Mouse (Mus musculus): ENCODE results near the gene Bbip1. TPM values are rescaled to one million over a fixed set of nuclear protein-coding genes. Genes with fewer than 3 reads are reported as not detected.

The Bbip1 gene
- polyA plus RNA-seq (2014; fragmentation: Nextera tagmentation; extraction: Ambion mirVana) = 95.9 and 103 TPM in 2 replicates

GRCm38 (mm10) chr19:53943802-53944785 lies at the start of gene Bbip1, which contains the start of gene Shoc2:
Bbip1 (minus strand) TSS chr19:53944627.
Shoc2 (plus strand) TSS chr19:53944306.
- H3K4me2 ChIP-seq = peak within 1 kb of the TSS; percentile 80
- H3K4me1 ChIP-seq (replicated peaks; ENCODE audit: control insufficient read depth, insufficient read depth, low read length) = peaks cover 23% of the 10 kb centered on the region
- peak within 1 kb of the TSS; percentile 98 for H3K4me3 ChIP-seq (ENCODE audit: low read depth, low read length)
- ATAC-seq (replicated peaks; ENCODE audit: low FRiP score) = peak; percentile 88
- H3K9ac ChIP-seq (ENCODE audit: low read depth, low read length) = peak within 1 kb of the TSS; percentile 92
- H3K36me3 ChIP-seq (ENCODE audit: control insufficient read depth, insufficient read depth, low read length) = no peaks in the 10 kb centered on the region
- no peaks in the 10 kb centered on the region for H3K9me3 ChIP-seq (ENCODE audit: control insufficient read depth, low read length)
- H3K27me3 ChIP-seq (replicated peaks; ENCODE audit: control insufficient read depth, insufficient read depth, low read length) = no peaks in the 10 kb centered on the region
- H3K27ac ChIP-seq (ENCODE audit: low read depth, low read length) = peak within 1 kb of the TSS; percentile 96
- DNase-seq (ENCODE audit: low spot score) = peak; percentile 94
- under 1% methylated on average over 62 of the region's 62 CpGs for WGBS

GRCm38 (mm10) chr19:53993860-53994259 lies 49.4 kb upstream of the Bbip1 start:
- WGBS = 86% methylated on average over 3 of the region's 3 CpGs
- no peak for ATAC-seq (replicated peaks; ENCODE audit: low FRiP score)
- H3K9ac ChIP-seq (ENCODE audit: low read depth, low read length) = no peak overlapping the region
- no peak for DNase-seq (ENCODE audit: low spot score)
- no peaks in the 10 kb centered on the region for H3K9me3 ChIP-seq (ENCODE audit: control insufficient read depth, low read length)
- H3K4me2 ChIP-seq = no peak overlapping the region
- no peaks in the 10 kb centered on the region for H3K27me3 ChIP-seq (replicated peaks; ENCODE audit: control insufficient read depth, insufficient read depth, low read length)
- H3K36me3 ChIP-seq (ENCODE audit: control insufficient read depth, insufficient read depth, low read length) = 0 out of 2 replicates have a peak, but pooled peaks cover 4% of the 10 kb centered on the region
- H3K27ac ChIP-seq (ENCODE audit: low read depth, low read length) = no peak overlapping the region
- H3K4me3 ChIP-seq (ENCODE audit: low read depth, low read length) = no peak overlapping the region
- H3K4me1 ChIP-seq (replicated peaks; ENCODE audit: control insufficient read depth, insufficient read depth, low read length) = 0 out of 2 replicates have a peak, but pooled peaks cover 3% of the 10 kb centered on the region

- WGBS = 95% methylated on average over 2 of the region's 2 CpGs
- H3K9ac ChIP-seq (ENCODE audit: low read depth, low read length) = no peak overlapping the region
- no peak for ATAC-seq (replicated peaks; ENCODE audit: low FRiP score)
These were observed 46.1 kb upstream of the Bbip1 start for GRCm38 (mm10) chr19:53990538-53990937.

DNA sequence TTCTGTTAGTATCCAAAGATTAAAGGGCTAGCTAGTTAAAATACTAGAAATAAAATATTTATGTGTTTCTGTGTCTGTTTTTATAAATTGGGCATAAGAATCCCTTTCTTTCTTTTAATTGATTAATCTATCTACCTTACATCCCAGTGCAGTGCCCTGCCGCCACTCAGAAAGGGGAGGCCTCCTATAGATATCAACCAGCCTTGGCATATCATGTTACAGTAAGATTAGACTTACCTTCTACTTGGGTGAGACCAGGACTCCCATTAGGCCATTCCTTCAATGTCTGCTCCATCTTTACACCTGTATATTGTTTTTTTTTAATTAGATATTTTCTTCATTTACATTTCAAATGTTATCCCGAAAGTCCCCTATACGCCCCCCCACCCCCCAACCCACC lies 40.2 kb upstream of the Bbip1 start:
- 74% methylated on average over 3 of the region's 3 CpGs for WGBS
- Histone ChIP-seq H3K4me2 (no peak overlapping the region), H3K4me1 (replicated peaks; ENCODE audit: control insufficient read depth, insufficient read depth, low read length) (peaks cover 14% of the 10 kb centered on the region), H3K27me3 (replicated peaks; ENCODE audit: control insufficient read depth, insufficient read depth, low read length) (no peaks in the 10 kb centered on the region), H3K4me3 (ENCODE audit: low read depth, low read length) (no peak overlapping the region), H3K9ac (ENCODE audit: low read depth, low read length) (no peak overlapping the region), H3K9me3 (ENCODE audit: control insufficient read depth, low read length) (no peaks in the 10 kb centered on the region), H3K27ac (ENCODE audit: low read depth, low read length) (no peak overlapping the region), H3K36me3 (ENCODE audit: control insufficient read depth, insufficient read depth, low read length) (0 out of 2 replicates have a peak, but pooled peaks cover 3% of the 10 kb centered on the region)
- DNase-seq (ENCODE audit: low spot score) = no peak
- peak; percentile 74; the same call in 1 of the 2 replicates for ATAC-seq (replicated peaks; ENCODE audit: low FRiP score)

More at GRCm38 (mm10) chr19:53990538-53990937, 46.1 kb upstream of the Bbip1 start:
- Histone ChIP-seq H3K36me3 (ENCODE audit: control insufficient read depth, insufficient read depth, low read length) (0 out of 2 replicates have a peak, but pooled peaks cover 7% of the 10 kb centered on the region), H3K4me3 (ENCODE audit: low read depth, low read length) (no peak overlapping the region), H3K27ac (ENCODE audit: low read depth, low read length) (no peak overlapping the region), H3K4me2 (no peak overlapping the region), H3K4me1 (replicated peaks; ENCODE audit: control insufficient read depth, insufficient read depth, low read length) (no peaks in the 10 kb centered on the region; the same call in 1 of the 2 replicates), H3K27me3 (replicated peaks; ENCODE audit: control insufficient read depth, insufficient read depth, low read length) (no peaks in the 10 kb centered on the region), H3K9me3 (ENCODE audit: control insufficient read depth, low read length) (no peaks in the 10 kb centered on the region)
- DNase-seq (ENCODE audit: low spot score) = no peak

GRCm38 (mm10) chr19:53983336-53983735 lies 38.9 kb upstream of the Bbip1 start:
- Histone ChIP-seq H3K36me3 (ENCODE audit: control insufficient read depth, insufficient read depth, low read length) (0 out of 2 replicates have a peak, but pooled peaks cover 3% of the 10 kb centered on the region), H3K4me3 (ENCODE audit: low read depth, low read length) (no peak overlapping the region), H3K9ac (ENCODE audit: low read depth, low read length) (no peak overlapping the region), H3K27me3 (replicated peaks; ENCODE audit: control insufficient read depth, insufficient read depth, low read length) (no peaks in the 10 kb centered on the region), H3K4me1 (replicated peaks; ENCODE audit: control insufficient read depth, insufficient read depth, low read length) (peaks cover 14% of the 10 kb centered on the region), H3K4me2 (no peak overlapping the region), H3K27ac (ENCODE audit: low read depth, low read length) (no peak overlapping the region), H3K9me3 (ENCODE audit: control insufficient read depth, low read length) (no peaks in the 10 kb centered on the region)
- DNase-seq (ENCODE audit: low spot score) (no peak), ATAC-seq (replicated peaks; ENCODE audit: low FRiP score) (no peak)
- 100% methylated on average over 1 of the region's 1 CpGs for WGBS

GRCm38 (mm10) chr19:53982041-53982440 lies 37.6 kb upstream of the Bbip1 start:
- 55% methylated on average over 3 of the region's 3 CpGs for WGBS
- H3K4me1 ChIP-seq (replicated peaks; ENCODE audit: control insufficient read depth, insufficient read depth, low read length) = peaks cover 14% of the 10 kb centered on the region
- 0 out of 2 replicates have a peak overlapping the region, but pooled peaks have one; percentile 9 for H3K9ac ChIP-seq (ENCODE audit: low read depth, low read length)
- H3K4me2 ChIP-seq = peak overlapping the region; percentile 25
- no peak for DNase-seq (ENCODE audit: low spot score)
- peak; percentile 60; the same call in 1 of the 2 replicates for ATAC-seq (replicated peaks; ENCODE audit: low FRiP score)
- no peaks in the 10 kb centered on the region; the same call in 1 of the 2 replicates for H3K36me3 ChIP-seq (ENCODE audit: control insufficient read depth, insufficient read depth, low read length)
- H3K4me3 ChIP-seq (ENCODE audit: low read depth, low read length) = no peak overlapping the region
- no peaks in the 10 kb centered on the region for H3K9me3 ChIP-seq (ENCODE audit: control insufficient read depth, low read length)
- peak overlapping the region; percentile 55 for H3K27ac ChIP-seq (ENCODE audit: low read depth, low read length)
- no peaks in the 10 kb centered on the region for H3K27me3 ChIP-seq (replicated peaks; ENCODE audit: control insufficient read depth, insufficient read depth, low read length)

DNA sequence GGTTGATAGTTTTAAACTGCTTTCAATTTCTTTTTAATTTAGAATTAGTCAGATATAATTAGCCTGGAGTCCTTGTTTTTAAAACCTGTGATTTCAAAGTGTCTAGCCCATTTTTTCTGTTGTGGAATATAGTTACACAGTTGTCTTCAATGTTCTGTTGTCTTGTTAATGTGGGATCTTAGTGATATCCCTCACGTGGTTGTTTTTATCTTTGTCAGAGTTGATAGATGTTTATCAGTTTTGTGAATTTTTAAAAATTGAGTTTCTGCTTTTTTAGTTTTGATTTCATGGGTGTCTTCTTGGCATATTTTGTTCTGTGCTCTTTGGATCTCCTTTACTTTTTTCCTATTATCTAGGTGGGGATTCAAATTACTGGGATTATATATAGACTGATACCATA lies 29.2 kb upstream of the Bbip1 start:
- DNase-seq (ENCODE audit: low spot score) (no peak), ATAC-seq (replicated peaks; ENCODE audit: low FRiP score) (no peak)
- Histone ChIP-seq H3K27ac (ENCODE audit: low read depth, low read length) (no peak overlapping the region), H3K27me3 (replicated peaks; ENCODE audit: control insufficient read depth, insufficient read depth, low read length) (no peaks in the 10 kb centered on the region), H3K9me3 (ENCODE audit: control insufficient read depth, low read length) (no peaks in the 10 kb centered on the region), H3K4me2 (no peak overlapping the region), H3K9ac (ENCODE audit: low read depth, low read length) (no peak overlapping the region), H3K36me3 (ENCODE audit: control insufficient read depth, insufficient read depth, low read length) (no peaks in the 10 kb centered on the region; the same call in 1 of the 2 replicates), H3K4me1 (replicated peaks; ENCODE audit: control insufficient read depth, insufficient read depth, low read length) (0 out of 2 replicates have a peak, but pooled peaks cover 6% of the 10 kb centered on the region), H3K4me3 (ENCODE audit: low read depth, low read length) (no peak overlapping the region)
- 66% methylated on average over 1 of the region's 1 CpGs for WGBS

DNA sequence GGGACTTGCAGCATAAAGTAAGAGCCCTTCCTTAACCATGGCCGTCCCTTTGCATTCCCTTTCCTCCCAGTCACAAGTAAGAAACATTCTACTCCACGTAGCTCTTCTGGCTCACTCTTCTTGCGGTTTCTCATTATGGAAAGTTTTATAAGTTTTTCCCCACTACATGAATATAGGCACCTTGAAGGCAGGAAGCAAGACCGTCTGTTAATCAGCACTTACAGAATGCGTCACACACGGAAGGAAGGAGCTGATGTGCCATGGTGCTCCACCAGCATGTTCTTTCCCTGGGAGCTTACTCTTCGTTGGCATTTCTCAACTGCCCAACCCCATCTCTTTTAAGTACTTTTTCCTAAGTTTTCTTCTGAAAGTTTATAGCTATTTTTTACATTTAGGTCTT lies 27.5 kb upstream of the Bbip1 start:
- no peaks in the 10 kb centered on the region for H3K27me3 ChIP-seq (replicated peaks; ENCODE audit: control insufficient read depth, insufficient read depth, low read length)
- H3K9ac ChIP-seq (ENCODE audit: low read depth, low read length) = no peak overlapping the region
- no peaks in the 10 kb centered on the region; the same call in 1 of the 2 replicates for H3K36me3 ChIP-seq (ENCODE audit: control insufficient read depth, insufficient read depth, low read length)
- peak overlapping the region; percentile 12; the same call in 1 of the 2 replicates for H3K4me2 ChIP-seq
- WGBS = 45% methylated on average over 7 of the region's 7 CpGs
- H3K4me3 ChIP-seq (ENCODE audit: low read depth, low read length) = no peak overlapping the region
- no peaks in the 10 kb centered on the region for H3K9me3 ChIP-seq (ENCODE audit: control insufficient read depth, low read length)
- DNase-seq (ENCODE audit: low spot score) (no peak), ATAC-seq (replicated peaks; ENCODE audit: low FRiP score) (peak; percentile 62; the same call in 1 of the 2 replicates)
- H3K27ac ChIP-seq (ENCODE audit: low read depth, low read length) = no peak overlapping the region; the same call in 1 of the 2 replicates
- H3K4me1 ChIP-seq (replicated peaks; ENCODE audit: control insufficient read depth, insufficient read depth, low read length) = 0 out of 2 replicates have a peak, but pooled peaks cover 6% of the 10 kb centered on the region
